Mouse (Mus musculus): ENCODE data around the gene Litaf.
"Not testable (repeated sequence)": the region's sequence is repeated elsewhere in the genome, so short reads cannot be mapped to it uniquely, and the experiment has no call there.

Litaf gene

DNA sequence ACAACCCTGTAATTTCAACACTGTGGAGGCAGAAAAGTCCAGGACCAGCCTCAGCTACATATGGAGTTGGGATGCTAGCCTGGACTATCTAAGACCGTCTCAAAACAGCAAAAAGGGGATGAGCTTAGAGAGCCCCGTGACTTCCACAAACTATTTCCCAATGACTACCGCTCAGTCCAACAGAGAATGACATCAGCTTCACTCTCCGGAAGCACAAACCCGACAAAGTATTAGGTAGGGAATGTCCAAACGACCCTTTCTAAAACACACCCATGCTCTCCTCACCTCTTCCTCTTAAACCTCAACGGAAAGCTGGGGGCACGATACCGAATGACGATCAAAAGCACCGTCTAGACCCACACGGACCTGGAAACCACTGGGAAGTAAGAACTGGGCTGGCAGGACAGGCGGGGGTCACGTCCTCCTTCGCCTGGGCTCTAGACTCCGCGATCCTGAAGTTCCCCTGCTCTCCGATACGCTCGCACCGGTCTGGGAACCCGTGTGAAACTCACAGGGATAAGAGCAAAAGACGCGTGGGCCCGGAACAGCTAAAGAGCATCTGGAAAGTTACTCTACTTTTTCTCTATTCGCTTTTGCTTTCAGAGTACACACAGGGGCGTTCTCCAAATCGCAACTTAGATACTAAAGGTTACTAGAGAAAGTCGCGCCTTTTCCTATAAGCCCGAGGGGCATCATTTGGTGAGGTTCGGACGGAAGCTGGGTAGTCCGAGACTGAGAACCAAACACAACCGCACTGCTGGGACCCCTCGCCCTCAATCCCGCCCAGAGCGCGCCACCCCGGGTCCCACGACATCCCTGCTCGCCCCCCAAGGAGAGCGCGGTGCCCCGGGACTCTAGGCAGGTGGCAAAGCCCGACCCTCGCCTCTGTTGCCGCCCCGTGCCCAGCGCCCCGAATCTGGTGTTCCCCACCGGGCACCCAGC lies 73.6 kb downstream of the Litaf start:
- DNase-seq (ENCODE audit: extremely low spot score, low spot score) = peak; percentile 67

DNA sequence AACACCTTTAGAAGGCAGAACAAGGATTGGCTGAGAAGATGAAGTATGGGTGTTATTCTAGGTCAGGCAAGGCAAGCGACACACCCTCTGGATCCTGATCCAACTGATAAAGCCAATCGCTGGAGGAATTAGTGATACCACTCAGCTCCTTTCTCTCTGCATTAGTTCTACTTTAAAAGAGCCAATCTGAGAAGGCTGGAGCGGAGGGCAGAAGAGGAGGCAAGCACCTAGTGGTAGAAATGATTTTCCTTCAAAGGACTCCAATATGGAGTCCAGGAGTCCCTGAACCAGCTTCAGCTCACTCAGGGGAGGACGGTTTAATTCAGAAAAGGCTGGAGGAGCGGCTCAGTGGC lies 74.2 kb downstream of the Litaf start:
- no peak for DNase-seq (ENCODE audit: extremely low spot score, low spot score)

DNA sequence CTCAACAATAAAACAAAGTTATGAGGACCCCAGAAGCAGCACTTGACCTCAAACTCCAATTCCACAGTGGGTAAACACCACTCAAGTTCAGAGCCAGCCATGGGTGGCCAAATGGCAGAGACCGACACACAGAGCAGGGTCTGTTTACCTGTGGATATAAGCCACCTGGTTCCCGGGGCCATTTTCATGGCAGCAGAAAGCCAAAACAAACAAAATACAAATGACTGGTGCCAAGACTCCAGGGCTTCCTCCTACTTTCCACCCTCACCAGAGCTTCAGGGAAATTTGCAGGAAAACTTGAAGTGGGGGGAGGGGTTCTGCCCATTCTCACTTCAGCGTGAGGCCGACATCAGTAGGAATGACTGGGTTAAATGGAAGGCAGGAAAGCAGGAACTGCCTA lies 75.2 kb downstream of the Litaf start:
- no peak for DNase-seq (ENCODE audit: extremely low spot score, low spot score)

DNA sequence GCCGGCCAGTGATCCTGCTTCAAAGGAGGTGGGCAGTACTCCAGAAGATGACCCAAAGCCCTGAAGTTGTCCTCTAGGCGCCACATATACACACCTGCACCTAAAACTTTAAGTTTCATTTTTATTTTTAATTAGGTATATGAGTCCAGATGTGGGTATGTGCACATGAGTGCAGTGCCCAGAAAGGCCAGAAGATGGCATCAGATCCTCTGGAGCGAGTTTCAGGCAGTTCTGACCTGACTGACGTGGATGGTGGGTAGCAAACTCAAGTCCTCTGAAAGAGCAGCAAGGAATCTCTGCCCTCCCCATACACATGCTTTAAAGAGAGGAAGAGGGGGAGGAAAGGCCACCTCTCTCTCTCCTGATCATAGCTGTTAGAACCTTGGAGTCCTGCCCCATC lies 76.1 kb downstream of the Litaf start:
- no peak for DNase-seq (ENCODE audit: extremely low spot score, low spot score)

DNA sequence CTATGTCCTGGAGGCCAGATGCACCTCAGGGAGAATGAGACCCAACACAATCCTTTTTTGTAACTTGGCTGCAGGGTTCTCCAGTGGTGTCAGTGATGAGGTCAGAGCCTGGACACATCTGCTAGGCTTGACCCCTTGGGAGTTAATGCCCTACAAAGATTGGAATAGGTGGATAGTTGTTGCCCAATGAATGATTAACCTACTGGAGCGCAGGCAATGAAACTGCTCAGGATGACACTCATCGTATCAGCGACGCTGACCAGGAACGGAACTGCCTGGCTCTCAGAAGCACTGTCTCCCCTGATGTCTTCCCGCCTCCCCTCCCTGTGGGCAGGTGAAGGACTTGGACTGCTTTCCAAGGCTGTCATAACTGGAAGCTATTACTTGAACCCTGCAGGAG lies 76.6 kb downstream of the Litaf start:
- DNase-seq (ENCODE audit: extremely low spot score, low spot score) = no peak

DNA sequence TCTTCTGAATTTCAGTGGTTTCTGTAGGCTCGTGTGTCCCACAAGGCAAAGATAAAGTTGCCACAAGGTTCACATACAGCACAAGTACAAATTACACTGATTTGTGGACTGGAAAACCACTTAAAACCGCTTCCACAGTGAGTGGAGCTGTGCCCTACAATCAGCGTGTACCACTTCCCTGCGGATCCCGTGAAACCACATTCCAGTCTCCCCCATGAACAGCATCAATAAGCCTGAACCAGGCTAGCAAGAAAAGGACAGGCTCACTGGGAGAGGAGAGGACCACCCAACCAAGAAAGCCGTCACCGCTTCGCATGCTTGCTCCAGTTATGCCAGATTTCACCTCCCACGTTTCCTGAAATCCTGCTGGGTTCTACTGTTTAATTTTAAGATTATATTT lies 77.7 kb downstream of the Litaf start:
- no peak for DNase-seq (ENCODE audit: extremely low spot score, low spot score)

DNA sequence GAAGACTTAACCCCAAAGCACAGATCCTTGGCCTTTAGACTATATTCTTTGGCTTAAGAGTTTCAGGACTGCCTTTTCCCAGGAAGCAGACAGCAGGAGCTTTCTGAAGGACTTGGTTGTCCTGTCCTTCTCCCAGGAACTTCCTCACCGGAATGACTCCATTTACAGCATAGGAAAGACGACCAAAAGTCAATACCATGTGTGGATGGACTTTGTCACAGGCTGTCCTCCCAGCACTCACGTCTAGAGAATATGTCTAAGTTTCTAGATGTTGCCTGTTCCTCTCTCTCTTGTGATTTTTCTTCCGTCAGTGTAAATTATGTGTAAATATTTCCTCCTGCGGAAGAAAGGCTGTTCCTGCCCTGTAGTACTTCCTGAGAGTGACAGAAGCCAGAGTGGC lies 81.4 kb downstream of the Litaf start:
- DNase-seq (ENCODE audit: extremely low spot score, low spot score) = no peak

DNA sequence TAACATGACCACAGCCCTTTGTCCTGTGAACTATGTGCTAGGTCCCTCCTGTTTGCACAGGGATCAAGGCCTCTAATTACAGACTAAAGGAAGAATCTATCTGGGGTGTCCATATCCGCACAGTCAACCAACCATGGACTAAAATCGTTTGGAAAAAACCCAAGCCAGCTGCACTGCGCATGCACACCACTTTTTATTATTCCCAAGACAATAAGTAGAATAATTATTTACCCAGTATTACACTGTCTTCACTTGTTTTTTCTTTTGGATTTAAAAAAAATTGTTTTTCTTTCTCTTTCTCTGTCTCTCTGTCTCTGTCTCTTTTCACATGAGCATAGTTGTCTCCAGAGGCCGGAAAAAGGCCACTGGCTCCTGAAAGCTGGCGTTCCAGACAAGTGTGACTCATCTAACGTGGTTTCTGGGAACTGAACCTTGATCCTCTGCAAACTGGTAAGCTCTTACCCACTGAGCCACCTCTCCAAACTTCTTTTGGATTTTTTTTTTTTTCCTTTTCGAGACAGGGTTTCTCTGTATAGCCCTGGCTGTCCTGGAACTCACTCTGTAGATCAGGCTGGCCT lies 84.4 kb downstream of the Litaf start:
- DNase-seq (ENCODE audit: extremely low spot score, low spot score) = no peak

DNA sequence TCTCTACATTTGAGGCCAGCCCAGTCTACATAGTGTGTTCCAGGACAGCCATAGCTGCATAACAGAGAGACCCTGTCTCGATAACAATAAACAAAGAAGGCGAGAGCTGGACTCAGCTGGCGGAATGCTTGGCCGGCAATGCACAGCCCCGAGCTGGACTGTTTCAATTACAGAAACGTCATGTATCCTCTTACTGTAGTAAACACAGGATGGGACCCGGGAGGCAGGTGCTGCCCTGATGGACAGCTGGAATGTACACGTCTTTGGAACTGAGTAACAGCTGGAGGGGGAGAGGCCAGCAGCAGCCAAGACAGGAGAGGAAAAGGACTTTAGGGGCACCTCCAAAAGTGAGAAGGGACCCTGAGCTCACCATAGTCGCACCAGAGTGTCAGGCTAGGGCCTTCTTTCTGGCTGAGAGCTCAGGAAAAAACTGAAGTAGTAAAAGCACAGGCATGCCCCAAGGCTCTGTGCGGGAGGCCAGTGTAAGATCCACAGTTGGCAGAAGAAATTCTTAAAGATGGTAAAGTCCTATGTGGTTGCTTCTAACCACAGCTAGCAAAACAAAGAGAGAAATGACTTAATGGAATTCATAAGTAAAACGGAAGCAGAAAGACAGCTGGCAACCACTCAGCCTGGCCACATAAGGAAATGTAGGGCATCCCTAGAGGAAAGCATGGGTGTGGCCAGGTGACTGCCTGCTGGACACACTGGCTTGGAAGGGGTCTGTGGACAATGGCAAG lies 86.7 kb downstream of the Litaf start:
- DNase-seq (ENCODE audit: extremely low spot score, low spot score) = no peak

DNA sequence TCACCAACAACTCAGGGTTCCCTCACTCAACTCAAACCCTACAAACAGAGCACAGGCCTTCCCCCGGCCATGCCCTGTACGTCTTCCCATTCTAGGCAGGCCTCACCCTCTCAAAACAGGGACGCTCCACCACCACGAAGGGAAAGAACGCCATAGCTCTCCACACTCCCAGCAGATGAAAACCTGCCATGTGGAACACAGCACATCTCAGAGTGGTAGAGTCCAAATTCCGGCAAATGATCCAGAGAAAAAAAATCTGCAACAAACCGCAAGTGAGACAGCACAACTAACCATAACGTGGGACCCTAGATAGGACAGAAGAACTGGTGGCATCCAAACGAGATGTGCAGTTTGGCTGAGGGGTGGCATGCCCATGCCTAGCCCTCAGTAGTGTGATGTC lies 88.1 kb downstream of the Litaf start:
- no peak for DNase-seq (ENCODE audit: extremely low spot score, low spot score)

DNA sequence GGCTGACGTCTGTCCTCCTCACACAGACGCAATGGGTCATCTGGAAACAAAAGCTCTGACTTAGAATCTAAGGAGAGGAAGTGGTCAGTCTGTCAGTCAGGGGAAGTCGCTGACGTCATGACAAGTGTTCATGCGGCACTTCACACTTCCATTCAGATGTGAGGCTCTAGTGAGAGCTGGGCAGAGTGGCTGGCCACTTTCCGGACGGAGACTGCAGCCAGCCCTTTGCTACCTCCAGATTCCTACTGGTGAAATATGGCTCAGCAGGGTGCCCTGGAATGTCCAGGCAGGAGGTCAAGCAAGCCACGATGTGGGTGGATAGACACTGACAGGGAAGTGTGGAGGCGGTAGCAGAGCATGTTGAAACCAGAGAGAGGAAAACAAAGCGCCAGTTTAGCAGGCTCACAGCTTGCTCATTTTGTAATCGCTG lies 89.7 kb downstream of the Litaf start:
- DNase-seq (ENCODE audit: extremely low spot score, low spot score) = peak; percentile 34

DNA sequence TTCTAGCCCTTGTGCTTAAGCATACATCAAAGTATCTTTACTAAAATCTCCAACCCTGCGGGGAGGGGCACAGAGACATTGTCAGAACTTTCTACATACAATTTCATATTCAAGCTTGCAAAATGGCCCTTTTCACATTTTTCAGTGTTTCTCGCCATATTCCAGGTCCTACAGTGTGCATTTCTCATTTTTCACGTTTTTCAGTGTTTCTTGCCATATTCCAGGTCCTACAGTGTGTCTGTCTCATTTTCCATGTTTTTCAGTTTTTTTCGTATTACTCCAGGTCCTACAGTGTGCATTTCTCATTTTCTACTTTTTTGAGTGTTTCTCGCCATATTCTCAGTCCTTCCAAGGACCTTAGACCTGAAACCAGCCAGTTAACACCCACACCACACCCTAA lies 91.0 kb downstream of the Litaf start:
- DNase-seq (ENCODE audit: extremely low spot score, low spot score) = no peak

DNA sequence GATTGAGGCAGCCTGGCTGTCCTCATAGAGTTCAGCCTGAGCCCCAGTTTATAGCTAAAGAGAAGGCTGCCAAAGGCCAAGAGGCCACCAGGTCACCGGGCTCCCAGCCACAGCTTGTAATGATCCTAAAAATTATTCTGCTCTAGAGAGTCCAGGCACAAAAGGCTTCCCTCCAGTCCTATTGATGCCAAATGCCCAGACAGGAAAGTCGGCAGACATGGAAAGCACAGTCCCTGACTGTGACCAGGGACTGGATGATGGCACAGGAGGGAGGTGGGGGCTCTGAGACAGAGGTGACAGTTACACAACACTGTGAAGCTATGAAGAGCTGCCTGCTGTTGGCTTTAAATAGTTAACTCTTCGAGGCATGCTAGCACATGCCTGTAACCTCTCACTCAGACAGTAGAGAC lies 91.9 kb downstream of the Litaf start:
- no peak for DNase-seq (ENCODE audit: extremely low spot score, low spot score)

DNA sequence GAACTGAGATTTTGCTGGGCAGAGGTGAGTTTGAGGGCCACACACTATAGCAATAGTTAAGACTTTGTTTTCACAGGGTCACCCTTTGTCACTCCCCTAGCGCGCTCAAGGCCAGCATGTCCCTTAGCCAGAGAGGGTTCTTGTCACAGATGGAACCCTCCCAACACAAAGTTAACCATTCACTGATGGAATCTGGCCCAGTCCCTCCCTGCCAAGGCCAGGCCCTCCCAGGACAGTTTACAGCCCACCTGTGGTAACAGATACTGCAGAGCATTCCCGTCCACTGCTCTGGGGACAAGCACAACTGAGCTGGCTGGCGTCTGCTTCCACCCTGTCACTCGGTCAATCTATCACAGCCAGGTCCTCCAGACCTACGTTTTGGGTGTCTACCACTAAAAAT lies 93.7 kb downstream of the Litaf start:
- no peak for DNase-seq (ENCODE audit: extremely low spot score, low spot score)

DNA sequence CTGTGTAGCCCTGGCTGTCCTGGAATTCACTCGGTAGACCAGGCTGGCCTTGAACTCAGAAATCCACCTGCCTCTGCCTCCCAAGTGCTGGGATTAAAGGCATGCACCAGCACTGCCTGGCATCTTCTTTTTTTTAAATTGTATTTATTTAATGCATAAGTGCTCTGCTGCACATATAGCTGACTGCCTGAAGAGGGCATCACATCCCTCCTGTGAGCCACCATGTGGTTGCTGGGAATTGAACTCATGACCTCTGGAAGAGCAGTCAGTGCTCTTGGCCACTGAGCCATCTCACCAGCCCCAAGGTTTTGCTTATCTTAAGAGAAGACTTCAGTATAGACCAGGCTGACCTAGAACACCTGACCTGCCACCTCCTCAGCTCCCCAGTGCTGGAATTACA lies 96.0 kb downstream of the Litaf start:
- not testable (repeated sequence) for DNase-seq (ENCODE audit: extremely low spot score, low spot score)

DNA sequence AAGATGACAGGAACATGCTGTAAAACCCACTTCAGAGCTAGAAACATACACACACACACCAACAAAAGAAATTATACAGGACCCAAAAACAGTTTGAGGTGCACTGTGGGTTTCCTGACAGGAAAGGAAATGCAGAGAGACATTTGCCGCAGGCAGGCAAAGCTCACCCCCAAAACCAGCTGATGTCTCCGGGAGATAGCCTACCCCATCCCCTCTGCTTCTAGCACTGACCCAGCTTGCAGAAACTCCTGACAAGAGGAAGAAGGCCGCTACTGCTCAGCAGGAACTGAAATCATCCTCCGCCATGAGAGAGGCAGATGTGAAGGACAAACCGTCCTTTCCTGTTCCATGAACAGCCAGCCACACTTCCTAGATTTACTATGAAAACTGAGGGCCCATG lies 96.6 kb downstream of the Litaf start:
- no peak for DNase-seq (ENCODE audit: extremely low spot score, low spot score)

DNA sequence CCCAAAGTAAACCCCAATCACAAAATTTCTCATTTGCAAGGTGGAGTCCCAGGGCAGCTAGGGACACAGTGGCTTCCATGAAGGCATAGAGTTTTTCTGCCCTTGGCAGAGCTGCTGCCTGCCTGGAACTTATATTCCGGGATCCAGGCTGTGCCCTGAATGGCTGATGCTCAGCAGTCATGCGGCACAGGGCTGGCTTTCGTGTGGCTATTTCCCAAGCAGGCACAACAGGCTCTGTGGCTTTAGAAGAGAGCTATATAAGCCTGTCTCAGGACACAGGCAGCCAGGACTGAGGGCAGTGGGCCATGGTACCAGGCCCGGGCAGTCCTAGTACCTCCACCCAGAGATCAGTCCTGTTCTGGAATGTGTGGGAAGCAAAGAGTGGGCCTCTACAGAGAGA lies 97.7 kb downstream of the Litaf start:
- no peak for DNase-seq (ENCODE audit: extremely low spot score, low spot score)

DNA sequence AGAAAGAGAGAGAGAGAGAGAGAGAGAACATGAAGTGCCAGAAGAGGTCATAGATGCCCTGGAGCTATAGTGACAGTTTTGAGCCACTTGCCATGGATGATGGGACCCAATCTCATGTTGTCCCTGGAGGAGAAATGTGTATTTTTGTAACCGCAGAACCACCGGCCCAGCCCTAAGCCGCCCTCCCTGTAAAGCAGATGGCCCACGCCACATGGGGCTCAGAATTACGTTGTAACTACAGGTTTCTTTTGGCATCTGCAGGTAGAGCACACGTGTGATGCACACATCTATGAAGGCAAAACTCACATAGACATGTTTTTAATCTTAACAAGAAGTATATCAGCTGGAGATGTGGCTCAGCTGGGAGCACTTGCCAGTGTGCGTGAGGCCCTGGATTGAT lies 98.2 kb downstream of the Litaf start:
- no peak for DNase-seq (ENCODE audit: extremely low spot score, low spot score)

DNA sequence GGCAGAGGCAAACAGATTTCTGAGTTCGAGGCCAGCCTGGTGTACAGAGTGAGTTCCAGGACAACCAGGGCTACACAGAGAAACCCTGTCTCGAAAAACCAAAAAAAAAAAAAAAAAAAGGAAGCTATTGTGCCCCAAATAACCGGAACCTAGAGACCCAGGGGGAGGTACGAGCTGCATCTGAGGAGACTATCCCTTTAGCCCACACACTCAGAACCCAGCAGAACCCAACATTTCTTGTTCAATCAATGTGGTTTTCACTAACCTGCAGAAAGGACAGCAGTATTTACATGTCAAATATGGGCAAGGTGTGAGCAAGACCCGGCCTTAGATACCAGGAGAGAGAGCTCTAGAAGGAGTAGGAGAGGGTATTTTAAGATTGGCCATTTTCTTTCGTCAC lies 98.9 kb downstream of the Litaf start:
- no peak for DNase-seq (ENCODE audit: extremely low spot score, low spot score)

DNA sequence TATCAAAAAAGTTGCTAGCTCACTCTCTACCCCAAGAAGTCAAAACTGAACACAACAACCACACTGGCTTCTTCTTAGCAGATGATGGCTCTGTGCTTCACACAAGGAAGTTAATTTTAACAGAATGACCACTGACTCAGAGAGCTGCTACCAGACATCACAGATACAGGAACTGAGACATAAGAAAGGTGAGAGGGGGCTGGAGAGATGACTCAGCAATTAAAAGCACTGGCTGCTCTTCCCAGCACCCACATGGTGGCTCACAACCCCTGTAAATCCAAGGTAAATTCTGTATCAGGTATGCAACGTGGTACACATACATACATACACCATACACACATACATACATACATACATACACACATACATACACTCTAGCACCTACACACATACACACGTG lies 100.9 kb downstream of the Litaf start:
- no peak for DNase-seq (ENCODE audit: extremely low spot score, low spot score)

DNA sequence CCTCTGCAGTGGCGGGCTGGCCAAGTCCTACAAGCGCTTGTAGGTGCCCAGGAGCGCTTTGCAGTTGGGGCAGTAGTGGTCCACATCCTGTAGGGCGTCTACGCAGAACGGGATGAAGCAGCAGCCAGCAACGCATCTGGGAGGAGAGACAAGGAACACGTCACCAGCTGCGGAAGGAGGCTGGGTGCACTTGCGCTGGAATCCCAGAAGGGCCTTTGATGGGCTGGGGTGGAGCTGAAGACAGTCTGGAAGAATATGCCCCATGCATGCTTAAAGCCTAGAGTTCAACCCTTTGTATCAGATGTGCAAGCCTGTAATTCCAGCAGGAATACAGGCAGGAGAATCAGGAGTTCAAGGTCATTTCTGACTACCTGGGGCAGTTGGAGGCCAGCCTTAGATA lies 105.0 kb downstream of the Litaf start:
- DNase-seq (ENCODE audit: extremely low spot score, low spot score) = no peak

DNA sequence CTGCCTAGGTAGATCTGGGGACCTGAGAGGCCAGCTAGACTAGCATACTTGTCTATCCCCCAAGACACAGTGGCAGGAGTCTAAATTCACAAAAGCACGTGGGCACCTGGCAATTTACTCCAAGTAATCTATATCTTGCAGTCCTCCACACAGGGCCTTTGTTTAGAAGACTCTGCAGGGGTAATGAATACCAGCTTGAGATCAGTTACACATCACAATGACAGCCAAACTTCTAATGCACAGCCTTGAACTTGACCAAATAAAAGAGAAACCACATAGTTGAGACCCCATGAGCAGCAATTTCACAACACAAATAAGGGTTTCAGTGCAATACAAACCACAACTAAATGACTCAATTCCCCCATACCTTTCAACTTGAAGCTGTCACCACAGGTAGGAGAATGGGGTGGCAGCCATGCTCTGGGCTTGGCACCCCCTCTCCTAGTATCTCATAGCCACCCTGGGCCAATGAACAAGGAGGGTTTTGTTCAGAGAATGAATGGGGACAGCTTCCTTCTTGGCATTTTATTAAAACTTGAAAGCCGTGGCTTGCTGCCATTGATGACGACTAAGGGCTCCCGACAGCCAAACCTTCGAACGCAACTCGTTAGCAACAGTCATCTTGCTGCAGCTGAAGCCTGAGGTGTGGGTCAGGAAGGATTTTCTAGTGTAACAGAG lies 107.1 kb downstream of the Litaf start:
- no peak for DNase-seq (ENCODE audit: extremely low spot score, low spot score)

Data from neural tube, embryonic 10.5 days (tissue).